Mouse (Mus musculus): ENCODE measurements around the gene Prune2. TPM values are rescaled to one million over a fixed set of nuclear protein-coding genes. Genes with fewer than 3 reads are reported as not detected.

The Prune2 gene
- total RNA-seq (2021), result 10 to 100 TPM; 38.0 to 48.5 TPM

- DNase-seq, result peak; percentile 46 to 61
- intact Hi-C loops (cut with DNase I), result loop anchor here (5.0 kb wide), 1 partner anchor 72 kb away; no protein-coding TSS in a partner anchor
These were observed at the start of gene Prune2 for GRCm38 (mm10) chr19:16955613-16956271. TSS of gene Prune2 (plus strand) at chr19:16956118.

- intact Hi-C loops (cut with DNase I), result no loop called here
- no peak for DNase-seq
These were observed 44.4 kb upstream of the Prune2 start for GRCm38 (mm10) chr19:16911507-16911906.

- intact Hi-C loops (cut with DNase I), result no loop called here
These were observed 31.4 kb upstream of the Prune2 start for GRCm38 (mm10) chr19:16924516-16924915.

GRCm38 (mm10) chr19:16934664-16935063, 21.3 kb upstream of the Prune2 start:
- intact Hi-C loops (cut with DNase I), result no loop called here
- DNase-seq, result no peak

More at GRCm38 (mm10) chr19:16924516-16924915, 31.4 kb upstream of the Prune2 start:
- DNase-seq, result no peak

- no peak for DNase-seq
- intact Hi-C loops (cut with DNase I), result no loop called here
These were observed 7.1 kb upstream of the Prune2 start for GRCm38 (mm10) chr19:16948794-16949313.

- intact Hi-C loops (cut with DNase I), result no loop called here
- no peak for DNase-seq
These were observed 6.6 kb upstream of the Prune2 start for GRCm38 (mm10) chr19:16949341-16949740.

- DNase-seq, result no peak
- intact Hi-C loops (cut with DNase I), result no loop called here
These were observed 5.9 kb upstream of the Prune2 start for GRCm38 (mm10) chr19:16950051-16950450.

GRCm38 (mm10) chr19:16950664-16951363, 5.1 kb upstream of the Prune2 start:
- intact Hi-C loops (cut with DNase I), result no loop called here
- DNase-seq, result no peak

- intact Hi-C loops (cut with DNase I), result loop anchor here (5.0 kb wide), 1 partner anchor 73 kb away; no protein-coding TSS in a partner anchor
These were observed 1.2 kb upstream of the Prune2 start for GRCm38 (mm10) chr19:16954736-16955135.

GRCm38 (mm10) chr19:16955231-16955612, 696 bp upstream of the Prune2 start:
- DNase-seq, result no peak
- intact Hi-C loops (cut with DNase I), result loop anchor here (5.0 kb wide), 1 partner anchor 72 kb away; no protein-coding TSS in a partner anchor

More at GRCm38 (mm10) chr19:16954736-16955135, 1.2 kb upstream of the Prune2 start:
- no peak for DNase-seq

GRCm38 (mm10) chr19:16956319-16956718, 401 bp downstream of the Prune2 start:
- no peak for DNase-seq
- intact Hi-C loops (cut with DNase I), result loop anchor here (5.0 kb wide), 1 partner anchor 71 kb away; no protein-coding TSS in a partner anchor

- DNase-seq, result no peak
- intact Hi-C loops (cut with DNase I), result loop anchor here (5.0 kb wide), 1 partner anchor 68 kb away; no protein-coding TSS in a partner anchor
These were observed 3.1 kb downstream of the Prune2 start for GRCm38 (mm10) chr19:16959051-16959450.

- intact Hi-C loops (cut with DNase I), result loop anchor here (5.0 kb wide), 1 partner anchor 68 kb away; no protein-coding TSS in a partner anchor
- DNase-seq, result peak; percentile 8 to 23
These were observed 3.6 kb downstream of the Prune2 start for GRCm38 (mm10) chr19:16959551-16959950.

GRCm38 (mm10) chr19:16961036-16961435, 5.1 kb downstream of the Prune2 start:
- intact Hi-C loops (cut with DNase I), result no loop called here
- DNase-seq, result no peak

GRCm38 (mm10) chr19:16963178-16963577, 7.3 kb downstream of the Prune2 start:
- no peak for DNase-seq

GRCm38 (mm10) chr19:16968768-16969167, 12.8 kb downstream of the Prune2 start:
- intact Hi-C loops (cut with DNase I), result no loop called here
- DNase-seq, result no peak

More at GRCm38 (mm10) chr19:16963178-16963577, 7.3 kb downstream of the Prune2 start:
- intact Hi-C loops (cut with DNase I), result no loop called here

GRCm38 (mm10) chr19:16970612-16971011, 14.7 kb downstream of the Prune2 start:
- intact Hi-C loops (cut with DNase I), result no loop called here
- DNase-seq, result no peak

GRCm38 (mm10) chr19:16978910-16979309, 23.0 kb downstream of the Prune2 start:
- intact Hi-C loops (cut with DNase I), result no loop called here
- DNase-seq, result no peak

GRCm38 (mm10) chr19:16981743-16982142, 25.8 kb downstream of the Prune2 start:
- intact Hi-C loops (cut with DNase I), result no loop called here
- no peak for DNase-seq

- intact Hi-C loops (cut with DNase I), result loop anchor here (2.0 kb wide), 2 partner anchors 82 to 182 kb away; no protein-coding TSS in a partner anchor
- DNase-seq, result peak in 1 of 2 experiments; percentile 42
These were observed 29.0 kb downstream of the Prune2 start for GRCm38 (mm10) chr19:16984897-16985296.

GRCm38 (mm10) chr19:16987984-16988383, 32.1 kb downstream of the Prune2 start:
- intact Hi-C loops (cut with DNase I), result no loop called here

More at GRCm38 (mm10) chr19:16987984-16988383, 32.1 kb downstream of the Prune2 start:
- DNase-seq, result no peak
